Mouse (Mus musculus) layer of hippocampus, adult 9-10 months (tissue): ENCODE results near the gene Ovol3.
"Not testable (repeated sequence)": the region's sequence is repeated elsewhere in the genome, so short reads cannot be mapped to it uniquely, and the experiment has no call there.

Experiments
- DNase-seq: peaks from one replicate; pipeline ENCODE4 v3.0.0; 2022; ENCODE audit warnings: low spot score

The Ovol3 gene

GRCm38 (mm10) chr7:30224206-30224605 is 11.3 kb downstream of the Ovol3 start:
- no peak for DNase-seq

GRCm38 (mm10) chr7:30222205-30222604 is 13.3 kb downstream of the Ovol3 start:
- DNase-seq: no peak

- DNase-seq: no peak
Observed at GRCm38 (mm10) chr7:30221433-30221832, 14.1 kb downstream of the Ovol3 start.

DNA sequence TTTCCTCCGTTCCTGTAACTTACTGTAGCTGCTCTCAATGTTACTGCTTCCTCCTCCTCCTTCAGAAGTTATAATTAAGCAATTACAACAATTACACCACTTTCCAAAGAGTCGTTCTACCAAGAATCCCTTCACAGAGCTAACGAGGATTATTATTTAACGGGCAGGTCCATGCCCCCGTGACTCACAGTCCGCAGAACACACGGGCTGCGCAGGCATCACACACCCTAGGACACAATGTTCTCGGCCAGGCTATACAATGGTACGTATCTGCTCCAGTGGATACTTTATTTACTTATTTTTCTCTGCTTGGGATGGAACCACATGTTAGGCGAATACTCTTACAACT is 15.5 kb downstream of the Ovol3 start:
- no peak for DNase-seq

GRCm38 (mm10) chr7:30219293-30220007 is 16.1 kb downstream of the Ovol3 start:
- DNase-seq: no peak

DNA sequence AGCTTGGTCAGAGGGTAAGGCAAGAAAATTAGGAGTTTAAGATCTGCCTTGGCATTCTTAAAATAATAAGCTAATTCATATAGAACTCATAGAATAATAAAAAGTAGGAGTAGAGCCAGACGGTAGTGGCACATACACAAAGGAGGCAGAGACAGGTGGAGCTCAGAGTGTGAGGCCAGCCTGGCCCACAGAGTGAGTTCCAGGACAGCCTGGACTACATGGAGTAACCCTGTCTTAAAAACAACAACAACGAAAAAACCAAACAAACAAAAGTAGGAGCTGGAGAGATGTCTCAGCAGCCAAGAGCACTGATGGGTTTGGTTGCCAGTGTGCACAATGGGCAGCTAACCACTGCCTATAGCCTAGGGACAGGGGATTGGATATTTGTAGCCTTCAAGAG is 18.2 kb downstream of the Ovol3 start:
- no peak for DNase-seq

- no peak for DNase-seq
Observed at GRCm38 (mm10) chr7:30216723-30217151, 18.8 kb downstream of the Ovol3 start.

DNA sequence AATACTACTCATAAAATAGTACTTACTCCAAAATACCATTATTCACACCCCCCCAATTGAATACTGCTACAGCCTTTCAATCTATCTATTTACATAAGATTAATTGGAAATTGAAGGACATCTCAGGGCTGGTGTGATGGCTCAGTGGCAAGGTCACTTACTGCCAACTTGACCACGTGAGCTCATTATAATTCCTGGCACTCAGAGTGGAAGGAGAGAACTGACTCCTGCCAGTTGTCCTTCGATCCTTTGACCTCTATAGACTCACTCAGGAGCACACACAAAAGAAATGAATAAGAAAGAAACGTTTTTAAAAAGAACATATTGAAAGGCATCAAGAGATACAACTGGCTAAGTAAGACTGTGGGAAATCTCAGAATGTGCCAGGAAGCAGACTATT is 19.6 kb downstream of the Ovol3 start:
- no peak for DNase-seq

GRCm38 (mm10) chr7:30213881-30214280 is 21.6 kb downstream of the Ovol3 start:
- no peak for DNase-seq

DNA sequence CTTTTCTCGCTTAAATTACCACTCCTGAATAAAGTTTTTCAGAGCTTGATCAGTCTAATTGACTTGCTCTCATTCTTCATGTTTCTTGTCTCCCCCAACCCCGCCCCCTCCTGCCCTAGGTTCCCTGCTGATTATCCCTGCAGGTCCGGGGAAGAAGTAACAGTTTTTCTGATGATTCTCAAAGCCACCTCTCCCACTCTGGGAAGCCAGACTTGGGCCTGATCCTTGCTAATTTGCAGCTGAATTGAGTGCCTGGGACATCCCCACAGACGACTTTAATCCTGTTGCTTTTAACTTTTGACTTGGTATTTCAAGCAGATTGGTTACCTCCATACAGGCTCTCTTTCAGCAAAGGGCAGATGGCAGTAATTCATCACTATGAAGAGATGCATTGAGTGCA is 24.5 kb downstream of the Ovol3 start:
- DNase-seq: no peak

- not testable (repeated sequence) for DNase-seq
Observed at GRCm38 (mm10) chr7:30206364-30206763, 29.2 kb downstream of the Ovol3 start.

GRCm38 (mm10) chr7:30205383-30205782 is 30.1 kb downstream of the Ovol3 start:
- DNase-seq: no peak

- no peak for DNase-seq
Observed at GRCm38 (mm10) chr7:30204380-30204779, 31.1 kb downstream of the Ovol3 start.

DNA sequence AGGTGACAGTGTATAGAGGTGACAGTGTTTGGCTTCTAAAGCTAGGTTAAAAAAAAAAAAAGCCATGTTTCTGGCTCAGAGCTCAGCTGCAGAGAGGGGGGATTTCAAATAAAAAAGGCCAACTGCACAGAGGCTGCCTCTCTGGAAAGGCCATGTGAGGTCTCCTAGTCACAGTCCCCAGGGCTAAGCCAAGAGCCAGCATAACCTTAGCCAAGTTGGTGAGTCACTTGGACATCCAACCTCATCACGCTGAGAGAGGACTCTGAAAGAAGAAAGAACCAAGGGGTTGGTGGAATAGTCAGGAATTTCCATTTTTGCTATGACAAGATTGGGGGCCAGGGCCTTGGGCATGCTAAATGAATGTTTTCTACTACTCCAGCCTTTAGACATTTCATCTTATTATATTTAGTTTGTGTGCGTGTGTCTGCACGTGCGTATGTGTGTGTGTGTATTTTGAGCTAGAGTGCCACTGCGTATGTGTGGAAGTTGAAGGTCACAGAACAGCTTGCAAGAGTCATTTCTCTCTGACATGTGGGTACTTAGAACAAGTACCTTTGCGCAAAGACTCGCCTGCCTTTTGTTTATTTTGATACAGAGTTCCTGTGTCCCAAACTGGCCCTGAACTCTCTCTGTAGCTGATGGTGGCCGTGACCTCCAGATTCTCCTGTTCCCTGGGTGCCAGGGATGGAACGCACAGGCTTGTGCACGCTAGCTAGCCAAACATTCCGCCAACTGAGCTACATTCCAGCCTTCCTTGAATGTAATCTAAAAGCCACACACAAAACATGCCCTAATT is 32.4 kb downstream of the Ovol3 start:
- no peak for DNase-seq

GRCm38 (mm10) chr7:30200661-30201060 is 34.9 kb downstream of the Ovol3 start:
- not testable (repeated sequence) for DNase-seq

- no peak for DNase-seq
Observed at GRCm38 (mm10) chr7:30200200-30200599, 35.3 kb downstream of the Ovol3 start.

GRCm38 (mm10) chr7:30199498-30200139 is 35.9 kb downstream of the Ovol3 start:
- no peak for DNase-seq

- no peak for DNase-seq
Observed at GRCm38 (mm10) chr7:30198481-30198971, 37.0 kb downstream of the Ovol3 start, which contains the start of gene Capns1. TSS of gene Capns1 (minus strand) at chr7:30198811.

DNA sequence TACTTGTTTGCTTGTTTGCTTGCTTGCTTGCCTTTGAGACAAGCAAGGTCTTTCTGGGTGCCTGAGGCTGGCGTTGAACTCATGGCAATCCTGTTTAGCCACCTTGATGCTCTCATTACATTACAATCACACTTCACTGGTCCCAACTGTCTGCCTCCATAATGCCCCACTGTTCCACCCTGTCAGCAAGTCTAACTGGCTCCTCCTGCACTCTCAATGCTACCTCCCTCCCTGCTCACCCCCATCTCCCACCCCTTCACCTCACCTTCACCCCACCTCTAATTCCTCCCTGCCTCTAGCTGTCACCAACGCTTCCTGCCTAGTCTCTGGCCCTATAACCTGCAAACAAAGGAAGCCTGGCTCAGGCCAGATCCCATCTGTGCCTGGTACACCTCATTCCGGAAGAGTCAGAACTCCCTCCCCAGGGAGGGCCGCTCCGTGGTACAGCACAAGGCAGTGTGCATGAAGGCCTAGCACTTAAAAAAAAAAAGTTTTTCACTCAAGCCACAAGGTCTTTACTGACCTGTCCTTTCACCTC is 37.9 kb downstream of the Ovol3 start:
- no peak for DNase-seq

DNA sequence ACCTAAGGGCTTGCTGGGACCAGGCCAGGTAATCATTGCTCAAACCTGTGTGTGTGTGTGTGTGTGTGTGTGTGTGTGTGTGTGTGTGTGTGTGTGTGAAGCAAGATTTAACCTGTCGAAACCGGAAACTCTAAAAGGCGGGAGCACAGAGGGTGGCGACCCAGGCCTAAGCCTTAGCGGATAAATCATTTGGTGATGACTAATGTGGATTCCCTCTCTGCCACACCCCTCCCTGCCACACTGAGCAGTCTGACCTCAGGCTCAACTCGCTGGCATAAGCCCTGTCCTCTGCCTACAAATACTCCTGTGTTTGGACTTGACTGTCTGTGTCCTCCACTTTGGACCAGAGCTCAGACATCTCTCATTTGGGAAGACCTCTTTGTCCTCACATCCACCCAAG is 39.4 kb downstream of the Ovol3 start:
- no peak for DNase-seq

- no peak for DNase-seq
Observed at GRCm38 (mm10) chr7:30195461-30195860, 40.1 kb downstream of the Ovol3 start.

DNA sequence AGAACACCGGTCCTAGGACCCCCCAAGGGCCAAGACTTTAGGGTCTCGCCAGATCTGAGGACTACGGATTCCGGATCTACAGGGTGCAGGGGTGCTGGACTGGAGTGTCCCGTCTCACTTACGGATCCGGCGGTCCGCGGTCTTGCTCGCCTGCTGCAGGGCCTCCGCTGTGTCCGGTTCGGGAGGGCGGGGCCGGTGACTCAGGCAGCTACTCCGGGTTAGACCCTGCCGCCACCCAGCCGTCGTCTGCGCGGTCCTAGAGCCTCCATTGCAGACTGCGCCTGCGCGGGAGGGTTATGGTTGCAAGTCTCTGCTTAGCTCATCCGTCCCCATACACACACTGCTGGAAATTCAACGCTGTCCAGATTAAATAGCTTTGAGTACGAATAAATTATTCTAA is 40.6 kb downstream of the Ovol3 start:
- peak; percentile 69 for DNase-seq
